Mouse (Mus musculus): Measurements from ENCODE around the gene Kcne1. TPM values are rescaled to one million over a fixed set of nuclear protein-coding genes. Genes with fewer than 3 reads are reported as not detected.
A peak's percentile ranks its signal among the peaks of the same experiment; 100 is the strongest.

Gene Kcne1
- total RNA-seq, 2 experiments from 2014 or later: not detected

DNA sequence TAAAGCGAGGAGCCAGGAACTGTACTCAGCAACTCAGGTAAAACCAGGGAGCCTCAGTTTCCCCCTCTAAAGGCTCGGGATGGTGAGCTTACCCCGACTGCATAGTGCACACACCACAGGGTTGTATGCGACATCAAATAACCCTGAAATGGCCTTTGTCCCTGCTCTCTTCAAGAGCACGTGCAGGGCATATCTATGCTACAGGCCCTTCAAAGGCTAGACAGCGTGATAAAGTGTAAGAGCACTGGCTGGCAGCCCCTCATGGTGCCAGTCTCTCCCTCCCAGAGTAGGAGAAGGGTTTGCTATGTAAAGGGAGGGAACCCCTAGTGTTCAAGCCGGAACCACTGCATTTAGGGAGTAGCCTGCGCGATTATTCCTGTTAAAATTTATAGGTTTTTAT lies 2.2 kb downstream of the Kcne1 start:
- ATAC-seq (ENCODE audit: poor library complexity, severe bottlenecking): no peak

DNA sequence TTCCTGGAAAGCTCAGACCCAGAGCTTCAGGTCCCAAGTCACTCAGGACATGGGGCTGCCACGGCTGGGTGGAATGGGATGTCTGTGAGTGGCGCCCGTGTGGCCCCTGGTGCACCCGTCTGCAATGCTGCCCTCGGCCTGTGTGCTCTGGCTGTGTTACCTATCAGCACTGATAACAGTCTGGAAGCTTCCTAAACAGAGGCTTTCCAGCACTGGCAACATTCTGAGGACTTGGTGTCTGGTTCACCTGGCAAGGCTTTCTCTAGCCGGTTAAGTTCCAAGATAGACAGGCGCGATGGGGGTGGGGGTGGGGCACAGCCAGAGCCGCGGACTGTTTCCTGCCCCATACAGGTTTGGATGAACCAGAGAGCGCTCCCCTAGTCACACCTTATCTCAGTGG lies 3.3 kb downstream of the Kcne1 start:
- no peak for ATAC-seq (ENCODE audit: poor library complexity, severe bottlenecking)

DNA sequence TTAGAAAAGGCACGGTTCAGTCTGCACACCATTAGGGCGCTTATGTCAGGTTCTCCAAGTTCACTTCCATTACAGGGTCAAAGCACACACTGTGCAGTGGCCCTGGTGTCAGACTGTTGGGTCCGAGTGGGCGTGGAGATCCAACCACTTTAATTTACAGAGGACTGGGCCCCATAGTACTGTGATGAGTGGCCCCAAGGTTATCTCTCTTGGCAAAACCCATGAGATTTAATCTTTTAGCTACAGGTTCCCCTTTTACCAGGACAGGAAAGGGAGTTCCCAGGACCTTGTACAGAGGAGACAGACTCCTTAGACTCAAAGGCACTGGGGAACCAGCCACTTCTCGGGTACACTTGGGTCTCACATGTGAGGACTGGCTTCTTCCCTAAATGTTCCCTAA lies 3.9 kb downstream of the Kcne1 start:
- no peak for ATAC-seq (ENCODE audit: poor library complexity, severe bottlenecking)

DNA sequence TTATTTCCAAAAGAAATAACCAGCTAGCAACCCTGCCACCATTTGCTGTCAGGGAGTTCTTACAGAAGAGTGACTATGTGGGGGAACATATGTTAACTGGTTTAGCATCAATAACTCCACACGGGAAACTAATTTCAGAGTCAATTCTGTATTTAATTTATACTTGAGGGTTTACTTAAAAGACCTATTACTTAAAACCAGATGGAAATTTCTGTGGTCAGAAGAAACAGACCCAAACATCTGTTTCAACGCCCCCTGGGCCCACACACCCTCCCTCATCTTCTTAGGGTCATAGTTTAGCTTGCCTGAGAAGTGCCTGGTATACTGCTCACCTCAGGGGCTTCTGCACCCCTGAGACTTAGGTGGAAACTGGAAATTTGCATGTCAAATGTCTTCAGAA lies 5.4 kb downstream of the Kcne1 start:
- no peak for ATAC-seq (ENCODE audit: poor library complexity, severe bottlenecking)

DNA sequence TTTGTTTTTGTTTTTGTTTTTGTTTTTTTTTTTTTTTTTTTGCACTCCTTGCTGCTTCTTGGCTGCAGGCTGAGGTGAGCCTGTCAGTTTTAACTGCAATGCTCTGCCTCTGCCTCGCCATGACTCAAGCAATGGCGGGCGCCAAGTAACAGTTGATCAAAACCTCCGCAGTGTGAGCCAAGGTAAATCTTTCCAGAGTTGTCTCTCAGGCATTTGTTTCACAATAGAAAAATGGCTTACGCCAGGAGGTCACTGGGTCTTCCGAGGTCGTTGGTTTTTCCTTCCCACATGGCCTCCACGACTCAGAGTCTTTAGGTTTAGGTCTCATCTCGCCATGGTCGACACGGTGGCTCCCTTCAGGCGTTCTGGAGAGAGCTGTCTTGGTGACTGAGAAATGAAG lies 6.0 kb downstream of the Kcne1 start:
- ATAC-seq (ENCODE audit: poor library complexity, severe bottlenecking): no peak

DNA sequence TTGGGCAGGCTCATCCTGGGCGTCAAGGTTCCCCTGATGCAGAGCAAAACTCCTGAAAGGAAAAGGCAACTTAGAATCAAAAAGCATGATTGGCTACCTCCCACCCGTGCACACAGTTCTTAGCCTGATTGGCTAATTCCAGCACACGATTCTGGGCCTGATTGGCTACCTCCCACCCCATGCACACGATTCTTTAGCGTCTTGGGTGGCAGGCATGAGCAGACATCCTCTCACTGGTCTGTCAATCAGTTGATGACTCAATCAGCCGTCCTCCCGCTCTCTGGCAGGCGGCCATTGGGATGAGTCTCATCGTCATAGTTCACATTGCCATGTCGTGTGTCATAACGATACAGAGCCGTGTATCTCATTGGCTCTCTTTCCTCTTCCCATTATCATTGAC lies 10.3 kb downstream of the Kcne1 start:
- ATAC-seq (ENCODE audit: poor library complexity, severe bottlenecking): no peak

DNA sequence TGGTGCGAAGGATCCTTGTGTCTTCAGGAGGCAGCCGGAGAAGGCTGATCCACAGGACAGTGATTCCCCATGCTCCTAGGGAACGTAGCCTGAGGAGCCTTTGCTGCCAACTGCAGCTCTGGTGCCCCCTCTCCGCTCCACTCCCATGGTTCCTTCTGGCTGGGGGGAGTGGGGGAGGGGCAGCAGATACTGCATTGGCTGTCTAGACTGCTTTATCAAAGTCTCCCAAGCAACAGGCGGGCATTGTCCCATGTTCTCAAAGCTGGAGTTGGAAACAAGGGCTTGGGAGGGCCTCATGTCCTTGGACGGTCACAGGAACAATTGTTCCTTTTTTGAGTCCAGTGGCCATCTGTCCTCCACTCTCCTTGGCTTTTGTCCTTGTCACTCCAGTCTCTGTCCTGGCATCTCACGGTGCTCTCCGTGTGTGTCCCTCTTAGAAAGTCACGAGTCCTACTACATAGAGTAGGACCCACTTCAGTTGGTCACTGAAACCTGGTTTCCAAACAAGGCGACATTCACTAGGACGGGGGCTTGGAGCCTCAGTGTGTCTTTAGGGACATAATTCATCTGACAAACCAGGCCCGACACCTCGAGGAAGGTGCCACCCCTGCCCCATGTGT lies 12.9 kb downstream of the Kcne1 start:
- ATAC-seq (ENCODE audit: poor library complexity, severe bottlenecking): no peak

DNA sequence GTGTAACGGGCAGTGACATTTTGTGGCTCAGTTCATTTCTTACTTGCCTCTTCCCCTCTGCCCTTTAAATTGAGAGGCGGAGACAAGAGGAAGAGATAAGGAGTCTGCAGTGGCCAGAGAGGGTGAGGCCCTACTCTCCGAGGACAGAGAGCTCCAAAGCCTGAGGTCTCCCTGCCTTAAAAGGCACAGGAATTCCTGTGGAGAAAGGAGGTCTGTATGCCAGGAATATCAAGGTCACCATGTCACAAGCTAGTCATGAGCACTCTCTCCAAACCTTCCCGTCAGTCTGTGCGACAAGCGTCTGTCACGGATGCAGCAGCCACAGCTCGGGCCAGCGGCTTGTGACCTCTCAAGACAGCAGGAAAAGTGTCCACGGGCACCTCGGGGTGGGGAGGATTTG lies 14.1 kb downstream of the Kcne1 start:
- ATAC-seq (ENCODE audit: poor library complexity, severe bottlenecking): no peak

DNA sequence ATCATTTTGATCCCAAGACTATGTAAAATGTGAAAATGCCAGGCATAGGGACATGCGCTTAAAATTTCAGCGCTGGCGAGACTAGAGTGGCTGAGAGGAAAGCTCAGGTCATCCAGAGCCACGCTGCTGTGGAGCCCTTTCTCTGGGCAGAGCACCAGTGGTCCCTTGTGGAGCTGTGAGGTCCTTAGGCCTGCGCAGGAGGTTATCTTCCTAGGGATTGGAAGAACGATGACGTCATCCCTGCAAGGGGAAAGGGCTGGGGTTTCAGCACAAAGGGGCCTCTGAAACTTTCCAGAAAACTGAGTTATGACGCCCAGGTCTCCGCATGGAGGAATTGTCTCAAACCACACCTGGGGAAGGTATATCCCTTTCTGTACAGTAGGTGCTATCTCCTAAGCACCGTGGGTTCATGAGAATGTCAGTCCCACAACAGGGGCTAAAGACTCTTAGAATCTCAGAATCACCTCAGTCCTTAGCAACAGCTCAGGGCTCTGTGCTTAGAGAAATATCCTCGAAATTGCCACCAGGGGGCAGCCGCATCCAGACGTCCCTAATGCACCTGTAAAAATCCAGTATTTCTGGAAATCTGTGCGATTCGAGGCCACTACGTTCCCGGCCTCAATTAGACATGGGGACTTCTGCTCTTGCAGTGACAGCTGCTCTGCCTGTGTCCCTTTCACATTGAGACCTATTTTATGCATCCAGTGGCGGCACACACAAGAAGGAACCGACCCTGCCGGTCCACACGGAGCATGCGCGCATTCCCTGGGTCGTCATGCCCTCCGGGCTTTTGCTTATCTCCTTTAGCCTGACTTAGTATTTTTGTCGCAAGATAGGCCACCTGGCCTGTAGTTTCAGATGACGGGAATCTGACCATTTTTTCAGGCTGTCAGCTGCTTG lies 18.4 kb downstream of the Kcne1 start:
- peak; percentile 66 for ATAC-seq (ENCODE audit: poor library complexity, severe bottlenecking)

DNA sequence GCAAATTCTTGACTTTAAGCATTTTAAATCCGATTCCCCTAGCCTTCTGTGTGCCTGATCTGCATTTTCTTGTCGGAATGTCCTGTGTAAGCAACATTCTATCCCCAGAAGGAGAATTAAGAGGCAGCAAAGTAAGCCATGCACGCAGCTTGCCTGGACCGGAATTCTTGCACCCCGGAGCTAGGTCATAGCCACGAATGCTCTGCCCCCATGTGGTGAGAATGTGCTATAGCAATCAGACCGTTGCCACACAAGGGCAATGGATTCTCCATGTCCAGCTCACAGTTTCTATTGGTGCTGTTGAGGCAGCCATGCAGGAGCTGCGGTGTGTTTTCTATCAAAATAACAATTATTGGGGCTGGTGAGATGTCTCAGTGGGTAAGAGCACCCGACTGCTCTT lies 23.0 kb downstream of the Kcne1 start:
- peak; percentile 79 for ATAC-seq (ENCODE audit: poor library complexity, severe bottlenecking)

DNA sequence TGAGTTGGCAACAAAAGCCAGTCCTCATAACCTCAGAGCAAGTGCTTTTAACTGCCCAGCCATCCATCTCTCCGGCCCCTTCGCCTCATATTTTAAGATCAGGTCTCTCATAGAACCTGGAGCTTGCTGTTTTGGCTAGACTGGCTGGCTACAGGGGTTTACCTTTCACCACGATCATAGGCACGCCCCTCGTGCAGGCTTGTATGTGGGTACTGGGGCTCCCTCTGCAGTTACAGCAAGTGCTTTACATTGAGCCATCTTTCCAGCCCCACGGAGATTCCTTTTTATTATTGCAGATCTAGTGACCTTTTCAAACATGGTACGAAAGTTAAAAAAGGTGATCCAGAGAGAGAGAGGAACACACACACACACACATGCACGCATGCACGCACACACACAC lies 24.7 kb downstream of the Kcne1 start:
- no peak for ATAC-seq (ENCODE audit: poor library complexity, severe bottlenecking)

DNA sequence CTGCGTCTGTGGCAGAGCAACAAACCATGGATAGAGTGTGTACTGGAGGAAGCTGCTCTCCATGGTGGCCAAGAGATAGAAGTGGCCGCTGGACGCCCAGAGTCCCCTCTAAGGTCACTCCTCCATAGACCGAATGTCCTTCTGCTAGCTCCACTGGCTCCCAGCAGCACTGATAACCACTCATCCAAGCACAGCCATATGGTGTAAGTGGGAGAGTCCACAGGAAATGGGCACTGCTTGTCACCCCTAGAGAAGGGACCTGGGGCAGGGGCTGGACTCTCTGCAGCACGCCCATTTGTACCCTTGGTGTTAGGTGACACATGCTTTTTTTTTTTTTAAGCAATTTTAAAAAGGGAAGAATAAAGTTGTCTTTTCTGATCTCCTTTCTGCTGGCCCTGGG lies 28.3 kb downstream of the Kcne1 start:
- no peak for ATAC-seq (ENCODE audit: poor library complexity, severe bottlenecking)

DNA sequence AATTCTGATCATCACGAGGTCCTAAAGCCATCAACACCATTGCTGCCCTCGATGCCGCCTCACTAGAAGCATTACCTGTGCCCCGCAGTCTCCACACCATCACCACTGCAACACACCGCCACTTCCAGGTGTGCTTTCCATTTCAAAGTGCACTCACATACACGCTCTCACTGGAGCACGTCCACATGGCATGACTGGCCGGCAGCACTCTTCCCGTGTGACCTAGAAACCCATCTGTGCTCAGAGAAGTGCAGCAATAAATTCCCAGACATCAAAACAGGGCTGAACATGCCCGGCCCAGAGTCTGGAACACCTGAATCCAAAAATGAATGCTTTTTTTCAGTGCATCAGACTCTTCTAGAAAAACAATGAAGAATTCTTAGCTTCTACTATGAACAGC lies 31.4 kb downstream of the Kcne1 start:
- no peak for ATAC-seq (ENCODE audit: poor library complexity, severe bottlenecking)

DNA sequence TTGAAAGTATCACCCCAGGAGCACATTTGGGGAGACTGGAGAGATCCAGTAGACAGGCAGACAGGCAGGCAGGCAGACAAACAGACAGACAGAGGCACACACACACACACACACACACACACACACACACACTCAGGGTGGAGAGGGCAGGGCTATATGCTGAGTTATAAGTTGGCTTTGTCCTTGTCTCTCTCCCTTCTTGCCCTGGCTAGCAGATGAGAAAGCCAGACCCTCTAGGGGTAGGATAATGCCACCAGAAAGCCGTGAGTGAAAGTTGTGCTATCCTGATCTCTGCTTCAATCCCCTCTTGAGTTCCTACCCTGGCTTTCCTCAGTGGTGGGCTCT lies 34.2 kb downstream of the Kcne1 start:
- no peak for ATAC-seq (ENCODE audit: poor library complexity, severe bottlenecking)

DNA sequence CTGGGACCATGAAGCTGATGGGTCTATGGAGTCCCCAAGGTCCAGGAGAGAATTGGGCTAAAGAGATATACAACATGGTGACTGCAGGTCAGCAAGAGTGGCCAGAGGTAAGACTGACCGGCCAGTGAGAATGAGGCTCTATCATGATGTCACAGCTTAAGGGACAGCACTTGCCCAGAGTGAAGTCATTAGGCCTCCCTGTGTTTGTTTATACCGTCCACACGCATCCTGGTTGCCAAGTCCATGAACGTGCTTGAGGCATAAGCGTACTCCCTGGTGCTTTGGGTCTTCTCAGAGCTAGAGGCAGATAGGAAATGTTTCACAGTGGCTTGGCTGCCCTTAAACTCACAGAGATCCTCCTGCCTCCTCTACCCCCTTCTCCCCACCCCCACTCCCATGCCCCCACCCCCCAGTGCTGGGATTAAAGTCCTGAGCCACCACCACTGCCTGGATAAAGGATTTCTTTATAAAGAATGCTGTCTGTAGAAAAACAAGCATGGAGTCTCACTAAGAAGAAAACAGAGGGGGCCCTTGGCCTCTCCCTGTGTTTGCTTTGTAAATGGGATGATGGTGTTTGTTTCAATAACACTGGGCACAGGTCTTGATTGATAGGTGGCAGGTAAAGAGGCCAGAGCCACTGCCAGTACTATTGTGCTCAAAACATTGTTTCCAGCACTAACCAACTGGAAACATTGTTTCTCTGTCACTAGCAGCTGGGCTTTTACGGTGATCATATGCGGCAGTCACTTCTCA lies 34.8 kb downstream of the Kcne1 start:
- ATAC-seq (ENCODE audit: poor library complexity, severe bottlenecking): no peak

DNA sequence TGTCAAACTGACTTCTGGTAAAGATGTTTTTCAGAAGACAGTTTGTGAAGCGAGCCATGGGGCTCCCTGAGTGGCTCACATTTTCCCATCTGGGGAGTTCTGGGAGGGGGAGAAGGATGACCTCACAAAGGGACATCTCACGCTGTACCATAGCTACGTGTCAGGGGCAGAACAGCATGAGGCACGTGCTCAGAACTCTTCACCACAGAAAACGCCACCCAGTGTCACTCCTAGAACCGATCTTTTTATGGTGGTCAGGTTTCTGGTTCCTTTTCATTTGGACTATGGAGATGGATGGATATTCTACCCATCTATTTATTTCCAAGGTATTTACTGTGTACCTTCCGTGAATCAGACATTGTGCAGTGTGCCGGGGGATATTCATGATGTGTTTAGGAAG lies 37.9 kb downstream of the Kcne1 start, which contains the start of gene Fam243:
Fam243 (minus strand) TSS at position 101 of the 400 bp plus-strand sequence.
- no peak for ATAC-seq (ENCODE audit: poor library complexity, severe bottlenecking)

DNA sequence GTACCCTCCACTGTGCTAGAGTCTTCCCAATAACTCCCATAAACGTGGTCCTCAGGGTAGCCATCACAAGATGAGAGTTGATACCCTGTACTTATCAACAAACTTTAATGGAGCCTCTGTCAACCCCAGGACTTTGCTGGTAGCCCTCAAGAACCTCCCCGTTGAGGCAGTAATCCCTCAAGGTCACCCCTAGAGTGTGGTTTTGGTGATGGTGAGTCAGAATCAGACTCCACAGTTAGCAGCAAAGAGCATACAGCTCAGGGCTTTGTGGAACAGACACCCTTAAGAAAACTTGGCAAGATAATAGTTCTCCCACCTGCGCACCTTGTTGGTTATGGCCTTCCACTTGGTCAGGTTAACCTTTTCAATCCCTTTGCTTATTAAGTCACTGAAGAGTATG lies 38.9 kb downstream of the Kcne1 start:
- ATAC-seq (ENCODE audit: poor library complexity, severe bottlenecking): no peak

DNA sequence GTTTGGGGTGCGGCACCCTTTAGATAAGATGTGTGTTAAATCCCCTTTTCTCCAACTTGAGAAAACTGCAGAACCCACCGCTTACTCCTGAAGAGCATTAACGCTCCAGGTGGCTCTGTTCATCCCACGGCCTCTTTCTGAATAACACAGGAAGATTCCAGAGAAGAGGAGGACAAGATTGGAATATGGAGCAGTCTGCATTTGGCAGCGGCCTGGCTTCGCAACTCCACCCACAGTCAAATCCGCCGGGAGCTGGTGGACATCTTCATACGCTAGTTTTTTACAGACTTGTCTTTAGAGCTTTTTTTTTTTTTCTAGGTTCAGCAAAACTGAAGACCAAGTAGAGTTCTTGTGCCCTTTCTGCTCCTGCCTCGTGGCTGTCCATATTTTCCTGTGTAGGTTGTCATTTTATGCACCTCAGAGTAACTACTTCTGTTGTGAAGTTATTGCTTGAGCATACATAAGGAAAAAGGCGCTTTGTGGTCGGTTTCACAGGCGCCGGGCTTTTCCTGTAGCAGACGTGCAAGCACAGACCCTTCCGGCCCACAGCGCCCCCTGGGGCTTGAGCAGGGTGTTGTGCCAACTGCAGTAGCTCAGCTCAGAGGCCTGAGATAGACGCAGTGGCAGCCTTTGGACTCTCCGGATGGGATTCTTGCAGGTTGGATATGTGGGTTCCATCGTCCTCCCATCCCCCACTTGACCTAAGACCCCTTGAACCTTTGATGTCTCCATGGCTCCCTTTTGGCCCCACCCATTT lies 39.7 kb downstream of the Kcne1 start:
- ATAC-seq (ENCODE audit: poor library complexity, severe bottlenecking): peak; percentile 86

DNA sequence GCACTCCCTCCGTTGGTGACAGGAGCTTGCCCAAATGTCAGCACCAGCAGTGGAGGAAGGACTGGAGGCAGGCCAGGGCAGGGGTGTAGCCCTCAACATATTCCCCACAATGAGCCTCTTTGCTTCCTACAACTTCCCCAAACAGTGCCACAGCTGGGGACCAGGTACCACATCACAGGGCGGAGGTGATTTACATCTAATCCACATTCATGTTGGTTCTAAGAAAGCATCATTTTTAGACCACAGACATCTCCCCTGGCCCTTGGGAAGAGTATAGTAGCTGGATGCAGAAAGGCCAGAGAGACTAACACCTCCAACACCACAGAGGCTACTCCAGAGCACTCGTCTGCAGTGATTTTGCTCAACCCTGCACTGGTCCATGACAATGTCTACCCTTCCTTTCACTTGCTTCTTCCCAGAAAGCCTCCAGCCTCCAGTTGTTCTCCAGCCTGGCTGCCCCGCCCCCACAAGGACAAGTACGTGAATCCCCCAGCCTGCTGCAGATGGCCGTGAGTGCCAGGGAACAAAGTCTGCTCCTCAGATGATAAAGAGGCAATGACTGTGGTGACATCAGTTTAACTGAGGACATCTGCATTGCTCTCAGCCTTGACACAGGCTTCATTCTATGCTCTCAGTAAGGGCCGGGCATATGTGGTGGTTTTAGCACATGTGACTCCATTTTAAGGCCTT lies 43.1 kb downstream of the Kcne1 start:
- no peak for ATAC-seq (ENCODE audit: poor library complexity, severe bottlenecking)

DNA sequence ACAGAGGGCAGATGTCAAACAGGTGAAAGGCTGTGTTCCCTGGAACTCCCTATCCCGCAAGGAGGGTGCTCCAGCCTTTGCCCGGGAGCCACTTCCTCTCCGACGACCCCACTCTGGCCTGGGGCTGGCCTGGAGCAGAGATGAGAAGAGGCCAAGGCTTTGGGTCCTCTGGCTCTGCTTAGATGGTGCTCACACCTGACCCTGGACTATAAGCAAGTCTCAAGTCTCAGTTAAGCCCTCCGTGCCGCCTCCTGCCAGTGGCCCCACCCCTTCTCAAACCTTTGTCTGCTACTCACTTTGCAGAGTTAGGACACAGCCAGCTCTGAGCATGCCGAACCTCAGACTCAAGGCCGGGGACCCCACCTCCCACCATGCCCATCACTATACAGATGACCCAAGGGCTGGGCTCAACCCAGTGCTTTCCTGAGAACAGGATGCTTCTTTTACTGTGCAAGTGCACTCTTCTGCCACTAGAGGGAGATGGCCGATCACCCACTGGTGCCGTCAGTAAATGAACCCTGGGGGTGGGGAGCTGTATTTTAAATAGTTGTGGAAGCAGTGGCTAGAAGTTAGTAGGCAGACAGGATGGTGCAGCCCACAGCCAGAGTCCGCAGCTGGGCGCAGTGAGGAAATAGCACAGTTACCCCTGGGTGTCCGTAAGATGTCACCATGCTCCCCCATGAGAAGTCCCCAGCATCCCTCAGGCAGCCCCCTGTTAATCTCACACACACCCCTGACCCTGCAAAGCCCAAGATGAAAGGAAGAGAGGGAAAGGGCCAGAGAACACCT lies 45.1 kb downstream of the Kcne1 start:
- peak; percentile 91 for ATAC-seq (ENCODE audit: poor library complexity, severe bottlenecking)

Data from megakaryocyte, adult 5-6 weeks (primary cell).